Mouse (Mus musculus): ENCODE results near the gene Myo1h.

Gene Myo1h

GRCm38 (mm10) chr5:114288874-114289273 is at the start of gene Myo1h:
Gene Myo1h (plus strand): TSS chr5:114289166.
- no peak for DNase-seq (ENCODE audit: low spot score in 2 of 2)

GRCm38 (mm10) chr5:114239737-114240136 is 49.2 kb upstream of the Myo1h start:
- no peak for DNase-seq (ENCODE audit: low spot score in 2 of 2)

DNA sequence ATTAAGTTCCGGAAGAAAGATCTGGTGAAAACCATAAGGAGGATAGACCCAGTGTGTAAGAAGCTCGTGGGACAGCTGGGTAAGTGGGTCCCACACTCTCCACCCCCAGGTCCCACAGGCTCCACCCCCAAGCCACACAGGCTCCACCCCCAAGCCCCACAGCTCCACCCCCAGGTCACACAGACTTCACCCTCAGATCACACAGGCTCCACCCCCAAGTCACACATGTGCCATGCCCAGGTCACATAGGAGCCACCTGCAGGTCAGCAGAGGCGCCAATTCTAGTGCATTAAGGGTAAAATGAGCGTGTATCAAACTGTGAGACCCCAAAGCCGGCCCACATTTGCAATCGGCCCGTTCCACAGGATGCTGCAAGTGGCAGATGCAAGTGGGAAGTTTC is 42.5 kb upstream of the Myo1h start:
- no peak for DNase-seq (ENCODE audit: low spot score in 2 of 2)

DNA sequence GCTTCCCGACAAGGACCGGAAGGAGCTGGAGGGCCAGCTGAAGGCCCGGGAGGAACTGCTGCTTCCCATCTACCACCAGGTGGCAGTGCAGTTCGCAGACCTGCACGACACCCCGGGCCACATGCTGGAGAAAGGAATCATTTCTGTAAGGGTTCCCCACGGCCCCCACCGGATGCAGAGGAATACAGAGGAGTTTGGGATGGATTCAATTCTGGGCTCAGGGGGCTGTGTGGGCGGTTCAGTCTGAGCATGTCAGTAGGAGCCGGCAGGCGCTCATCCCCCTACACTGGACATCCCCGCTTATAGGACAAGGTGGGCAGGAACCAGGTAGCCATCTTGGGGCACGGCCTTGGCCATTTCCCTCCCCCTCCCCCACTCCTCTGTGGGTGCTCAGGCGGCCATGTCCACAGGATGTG is 40.8 kb upstream of the Myo1h start:
- peak; percentile 51 to 65 for DNase-seq (ENCODE audit: low spot score in 2 of 2)

DNA sequence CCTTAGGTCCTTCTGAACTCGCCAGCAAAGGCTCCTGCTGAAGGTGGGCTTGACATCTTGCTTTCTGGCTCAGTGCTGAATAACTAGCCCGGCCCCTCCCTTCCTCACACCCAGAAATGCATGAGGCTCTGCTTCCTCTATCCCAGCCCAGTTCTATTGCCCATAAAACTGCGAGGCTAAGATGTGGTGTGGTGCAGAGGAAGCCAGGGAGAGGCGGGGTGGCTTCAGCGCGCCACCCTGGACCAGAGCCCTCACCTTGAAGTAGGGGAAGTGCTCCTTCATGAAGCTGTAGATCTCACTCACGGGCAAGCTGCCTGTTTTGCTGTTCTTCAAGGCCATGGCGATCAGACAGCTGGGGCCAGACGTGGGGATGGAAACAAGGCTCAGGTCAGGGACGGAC is 29.5 kb upstream of the Myo1h start:
- DNase-seq (ENCODE audit: low spot score in 2 of 2), result no peak

DNA sequence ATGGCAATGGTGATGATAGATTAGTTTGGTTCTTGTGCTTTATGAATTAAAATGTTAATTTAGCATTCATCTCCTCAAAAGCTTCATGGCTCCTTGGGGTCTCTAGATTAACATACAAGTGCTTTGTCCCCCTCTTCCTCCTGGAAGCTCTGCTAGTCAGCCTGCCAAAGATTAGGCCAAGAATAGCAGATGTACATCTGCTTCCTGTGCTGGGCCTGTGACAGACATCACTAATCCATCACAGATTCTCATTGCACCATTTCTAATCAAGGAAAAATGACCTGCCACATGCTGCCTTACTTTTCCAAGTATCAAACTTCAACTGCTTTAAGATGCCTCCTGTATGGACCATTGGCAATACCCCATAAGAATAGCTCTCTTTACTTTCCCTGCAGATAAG is 27.5 kb upstream of the Myo1h start:
- no peak for DNase-seq (ENCODE audit: low spot score in 2 of 2)

DNA sequence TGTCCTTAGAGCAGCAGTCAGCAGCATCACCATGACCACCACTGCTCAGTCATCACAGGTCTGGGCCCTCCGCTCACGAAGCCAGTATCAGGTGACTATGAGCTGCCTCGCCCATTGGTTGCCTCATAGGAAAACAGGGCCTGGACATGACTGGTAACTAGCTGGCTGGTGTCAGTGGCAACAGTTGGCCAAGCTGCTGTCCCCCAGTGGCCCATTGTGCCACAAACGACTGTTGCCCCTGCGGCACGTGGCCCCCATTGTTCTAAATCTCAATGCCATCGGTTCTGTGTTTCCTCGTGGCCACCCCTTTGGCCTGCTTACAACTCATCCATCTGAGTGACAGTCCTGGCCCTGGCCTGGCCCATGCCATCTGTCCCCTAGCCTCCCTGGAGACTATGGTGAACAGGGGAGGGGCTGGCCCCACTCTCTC is 24.9 kb upstream of the Myo1h start:
- DNase-seq (ENCODE audit: low spot score in 2 of 2), result no peak

DNA sequence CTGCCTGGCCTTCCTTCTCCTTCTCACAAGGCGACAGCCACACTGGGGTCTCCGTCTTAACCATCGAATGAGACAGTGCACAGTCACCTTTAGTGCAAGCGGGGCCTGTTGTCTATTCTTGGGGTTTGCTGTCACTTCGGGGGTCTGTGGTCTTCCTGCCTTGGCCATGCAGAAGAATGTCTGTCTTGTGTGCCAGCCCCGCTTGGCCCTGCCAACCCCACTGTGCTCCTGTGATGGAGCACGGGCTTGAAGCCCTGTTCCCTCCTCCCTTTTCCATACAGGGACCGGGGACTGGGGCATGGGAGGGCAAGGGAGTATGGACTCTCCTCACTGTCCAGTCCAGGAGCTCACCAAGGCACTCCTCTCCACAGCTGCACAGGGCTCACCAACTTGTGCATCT is 24.2 kb upstream of the Myo1h start:
- no peak for DNase-seq (ENCODE audit: low spot score in 2 of 2)

GRCm38 (mm10) chr5:114268646-114269045 is 20.3 kb upstream of the Myo1h start:
- no peak for DNase-seq (ENCODE audit: low spot score in 2 of 2)

- no peak for DNase-seq (ENCODE audit: low spot score in 2 of 2)
Measured at GRCm38 (mm10) chr5:114269499-114269898, 19.5 kb upstream of the Myo1h start.

DNA sequence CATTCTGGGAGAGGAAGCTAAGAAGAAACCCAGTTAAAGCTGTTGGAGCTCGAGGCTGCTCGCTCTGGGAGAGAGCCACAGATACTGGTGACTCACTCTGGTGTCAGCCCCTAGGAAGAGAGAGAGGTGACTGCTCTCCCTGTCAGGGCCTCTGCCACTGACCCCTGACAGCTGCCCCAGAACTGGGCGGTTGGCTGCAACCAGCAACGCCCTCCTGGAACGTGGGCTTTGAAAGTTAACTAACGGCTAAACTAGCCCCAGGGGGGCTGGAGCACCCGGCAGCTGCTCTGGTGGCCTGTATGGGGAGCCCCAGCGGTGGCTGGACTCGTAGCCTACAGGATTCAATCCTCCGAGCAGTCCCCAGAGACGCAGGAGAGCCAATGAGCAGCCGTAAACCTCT is 19.0 kb upstream of the Myo1h start:
- DNase-seq (ENCODE audit: low spot score in 2 of 2), result no peak

DNA sequence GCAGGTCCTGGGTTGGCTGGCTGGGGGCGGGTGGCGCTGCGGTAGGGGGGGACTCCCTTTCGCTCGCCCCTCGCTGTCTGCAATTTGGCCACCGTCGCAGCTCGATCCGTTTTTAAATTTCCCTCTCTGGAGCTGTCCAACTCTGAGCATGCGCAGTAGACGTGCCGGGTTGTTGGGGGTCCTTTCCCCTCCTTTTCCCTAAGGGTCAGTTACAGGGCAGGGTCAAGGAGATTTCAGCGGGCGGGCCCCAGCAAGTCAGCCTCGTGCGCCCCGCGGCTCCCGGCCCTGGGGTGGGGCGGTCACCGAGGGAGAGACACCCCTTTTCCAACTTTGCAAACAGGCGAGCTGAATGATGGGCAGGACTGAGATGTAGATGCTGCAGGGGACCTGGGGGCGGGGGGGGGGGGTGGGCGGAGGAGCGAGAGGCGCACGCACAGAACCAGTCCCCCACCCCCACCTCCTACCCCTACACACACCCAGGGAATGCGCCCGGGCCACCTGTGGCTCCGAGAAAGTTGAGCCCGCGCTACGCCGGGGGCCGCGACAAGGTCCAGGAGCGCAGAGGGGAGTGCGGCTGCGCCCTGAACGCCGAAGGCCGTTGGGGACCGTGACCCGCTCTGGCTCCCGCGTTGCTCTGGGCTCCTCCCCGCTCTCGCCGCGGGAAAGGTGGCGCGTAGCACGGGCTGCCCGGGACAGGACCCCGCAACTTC is 15.1 kb upstream of the Myo1h start, which contains the start of gene Foxn4:
Gene Foxn4, minus strand, starts transcription at position 115 of the 710 bp plus-strand sequence.
- no peak for DNase-seq (ENCODE audit: low spot score in 2 of 2)

GRCm38 (mm10) chr5:114275339-114275738 is 13.6 kb upstream of the Myo1h start:
- DNase-seq (ENCODE audit: low spot score in 2 of 2), result no peak

DNA sequence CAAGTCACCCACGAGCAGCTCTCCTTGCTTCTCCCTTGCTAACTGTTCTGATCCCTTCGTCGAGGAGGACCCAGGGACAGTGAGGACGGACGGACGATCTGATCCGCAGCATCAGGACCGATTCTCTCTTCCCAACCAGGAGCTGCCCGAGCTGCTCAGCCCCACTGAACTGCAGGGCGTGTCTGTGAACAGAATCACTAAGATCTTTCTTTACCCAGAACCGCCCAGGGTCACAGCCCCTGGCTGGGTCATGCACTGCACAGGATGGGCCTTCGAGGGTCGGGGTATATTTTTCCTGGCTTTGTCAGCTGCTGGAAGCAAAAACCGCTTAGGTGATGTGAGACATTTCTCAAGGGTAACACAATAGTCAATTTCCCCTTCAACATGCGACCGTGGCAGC is 13.0 kb upstream of the Myo1h start:
- no peak for DNase-seq (ENCODE audit: low spot score in 2 of 2)

DNA sequence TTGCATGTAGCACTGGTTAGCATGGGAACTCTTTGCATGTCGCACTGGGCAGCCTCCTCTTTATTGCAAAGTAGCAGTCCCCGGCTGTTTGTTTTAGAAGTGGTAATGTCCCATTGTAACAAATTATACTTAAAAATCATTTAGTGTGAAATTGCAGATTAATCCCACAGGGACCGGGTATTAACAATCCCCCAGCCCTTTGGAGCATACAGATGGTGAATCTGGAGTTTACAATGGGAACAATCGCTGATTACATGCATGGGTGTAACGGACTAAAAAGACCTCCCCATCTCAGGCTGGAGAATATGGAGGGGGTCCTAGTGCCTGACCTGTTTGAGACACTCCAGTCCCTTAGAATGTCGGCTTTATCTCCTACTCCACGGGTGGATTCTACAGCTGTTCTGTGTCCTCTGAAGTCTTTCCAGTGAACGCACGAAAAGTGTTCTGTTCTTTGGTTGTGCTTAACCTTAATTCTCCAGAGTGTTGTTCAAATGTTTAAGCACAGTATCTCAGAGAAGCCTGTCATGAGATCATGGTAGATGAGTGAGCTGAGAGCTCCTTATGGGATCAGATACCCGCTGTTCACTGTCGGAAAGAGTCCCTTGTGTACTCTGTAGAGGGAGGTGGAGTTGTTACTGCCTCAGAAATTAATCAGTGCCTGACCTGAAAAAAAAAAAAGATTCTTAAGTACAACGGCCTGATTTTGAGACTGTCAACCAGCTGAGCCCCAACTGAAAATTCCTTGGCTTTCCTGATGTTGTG is 9.4 kb upstream of the Myo1h start:
- no peak for DNase-seq (ENCODE audit: low spot score in 2 of 2)

- no peak for DNase-seq (ENCODE audit: low spot score in 2 of 2)
Measured at GRCm38 (mm10) chr5:114282346-114282745, 6.6 kb upstream of the Myo1h start.

DNA sequence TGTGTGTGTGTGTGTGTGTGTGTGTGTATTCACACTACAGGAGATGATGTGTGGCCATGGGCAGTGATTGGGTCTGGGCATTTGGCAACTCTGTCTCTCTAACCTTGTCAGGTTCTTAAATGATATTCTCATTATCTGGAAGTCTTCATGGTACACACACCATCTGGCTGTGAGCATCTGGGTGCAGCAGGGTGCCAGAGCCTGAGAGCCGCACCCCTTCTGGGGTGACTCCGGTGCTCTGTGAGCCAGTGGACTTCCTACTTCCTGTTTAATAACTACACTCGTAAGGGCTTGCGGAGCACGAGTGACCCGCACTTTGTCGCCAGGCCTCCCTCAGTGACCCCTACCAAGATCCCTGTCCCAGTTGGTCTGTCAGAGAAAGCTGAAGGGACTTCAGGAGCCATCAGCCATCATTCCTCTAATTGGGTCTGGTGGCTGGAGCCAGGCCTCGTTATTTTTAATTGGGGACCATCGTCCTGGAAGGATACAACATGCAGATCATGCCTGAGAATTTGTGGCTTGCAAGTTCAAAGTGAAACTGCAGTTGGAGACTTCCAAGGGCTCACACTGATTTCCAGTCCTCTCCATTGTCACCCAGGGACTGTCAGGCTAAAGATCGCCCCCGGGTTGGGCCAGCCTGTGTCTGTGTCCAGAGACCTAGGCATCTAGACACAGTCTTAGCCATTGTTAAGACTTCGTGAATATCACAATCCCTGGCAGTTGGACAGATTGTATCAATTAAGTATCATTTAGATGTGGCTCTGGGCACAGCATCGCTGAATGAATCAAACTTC is 4.2 kb upstream of the Myo1h start:
- peak in 1 of 2 experiments; percentile 46 for DNase-seq (ENCODE audit: low spot score in 2 of 2)

DNA sequence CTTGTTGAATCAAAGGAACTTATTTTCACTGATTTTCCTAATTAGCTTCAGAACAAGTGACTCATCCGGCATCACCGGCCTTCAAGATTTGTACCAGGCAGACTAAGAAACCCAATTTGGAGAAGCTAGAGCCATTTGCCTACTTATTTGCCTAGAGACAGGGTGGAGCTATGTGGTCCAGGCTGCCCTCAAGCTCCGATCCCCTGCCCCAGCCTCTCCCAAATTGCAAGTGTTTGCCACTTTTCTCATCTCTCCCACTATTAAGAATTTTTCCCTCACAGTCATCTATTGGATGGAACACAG is 3.6 kb upstream of the Myo1h start:
- peak in 1 of 2 experiments; percentile 18 for DNase-seq (ENCODE audit: low spot score in 2 of 2)

GRCm38 (mm10) chr5:114286102-114286501 is 2.9 kb upstream of the Myo1h start:
- no peak for DNase-seq (ENCODE audit: low spot score in 2 of 2)

DNA sequence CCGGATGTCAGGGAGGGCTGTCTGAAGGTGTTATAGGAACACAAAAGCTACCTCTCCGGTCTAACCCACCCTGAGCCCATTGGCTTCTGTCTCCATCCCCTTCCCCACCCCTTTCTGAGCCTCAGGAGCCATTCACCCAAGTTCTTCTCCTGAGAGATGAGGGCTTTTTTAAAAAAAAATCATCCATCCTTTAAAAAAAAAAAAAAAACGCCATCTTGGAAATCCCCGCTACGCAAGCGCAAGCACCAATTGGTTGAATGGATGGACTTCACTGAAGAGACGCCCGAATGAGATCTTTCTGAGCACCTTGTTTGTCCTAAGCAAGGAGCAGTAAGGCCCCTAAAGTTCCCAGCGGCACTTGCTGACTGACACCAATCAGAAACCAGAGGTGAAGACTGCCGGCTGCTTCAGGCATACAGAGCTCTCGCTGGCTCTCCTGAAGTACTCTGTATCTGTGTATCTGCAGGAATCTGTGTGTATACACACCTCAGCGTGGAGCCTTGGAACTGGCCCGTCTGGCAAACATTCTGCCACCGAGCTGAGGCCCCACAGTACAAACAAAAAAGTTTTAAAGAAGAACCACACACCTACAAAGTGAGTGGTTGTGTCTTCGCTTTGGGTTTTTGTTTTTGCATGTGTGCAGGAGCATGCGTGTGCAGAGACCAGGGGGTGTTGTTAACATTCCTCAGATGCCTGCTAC is 1.9 kb upstream of the Myo1h start:
- DNase-seq (ENCODE audit: low spot score in 2 of 2), result no peak

- DNase-seq (ENCODE audit: low spot score in 2 of 2), result no peak
Measured at GRCm38 (mm10) chr5:114288396-114288795, 570 bp upstream of the Myo1h start.

- no peak for DNase-seq (ENCODE audit: low spot score in 2 of 2)
Measured at GRCm38 (mm10) chr5:114290004-114290403, 1.0 kb downstream of the Myo1h start.

All from frontal cortex, postnatal 36 days (tissue).